Mouse (Mus musculus) ES-Bruce4 (cell line): ENCODE results near the gene Nf1.

ENCODE experiments used
- CTCF ChIP-seq: IDR thresholded peaks from one replicate; pipeline ENCODE4 v1.8.1; 2011; ENCODE audit warnings: low read depth, low read length
- EP300 ChIP-seq: IDR thresholded peaks from 2 replicates; pipeline ENCODE4 v1.6.1; 2011; ENCODE audit warnings: low read depth, low read length; ENCODE audit not compliant: insufficient read depth
- POLR2A ChIP-seq: IDR thresholded peaks from one replicate; pipeline ENCODE4 v1.8.1; 2011; ENCODE audit warnings: low read length; ENCODE audit not compliant: insufficient read depth

DNA sequence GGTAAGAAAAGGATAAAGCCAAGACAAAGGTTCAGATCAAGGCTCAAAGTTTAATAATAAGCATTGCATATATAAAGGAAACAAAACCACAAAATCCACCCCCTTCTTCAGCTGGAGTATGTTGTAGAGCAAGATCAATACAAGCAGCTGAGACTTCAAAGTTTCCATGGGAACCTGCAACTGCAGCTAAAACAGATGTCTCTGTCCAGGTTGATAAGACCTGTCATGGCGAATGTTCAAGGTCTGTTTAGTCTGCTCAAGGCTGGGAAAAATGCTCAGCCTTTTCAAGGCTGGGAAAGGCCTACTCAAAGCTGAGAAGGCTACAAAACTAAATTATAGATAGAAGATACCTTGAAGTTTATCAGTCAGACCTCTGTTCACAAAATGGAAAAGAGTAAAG is 213.1 kb downstream of the Nf1 start:
- TF ChIP-seq CTCF: no peak
- no peak for TF ChIP-seq POLR2A
- no peak for TF ChIP-seq EP300
